Mouse (Mus musculus) regulatory T cell (primary cell): ENCODE measurements around the gene Ssbp3.

Experiments used
- in situ Hi-C: fragments of 300-600 bp; cut with MboI, MseI; formaldehyde crosslinking; loops from one replicate; pipeline ENCODE4 v1.15.1; 2025; ENCODE audit warnings: high pct_unique_total_duplicates

Ssbp3 gene

DNA sequence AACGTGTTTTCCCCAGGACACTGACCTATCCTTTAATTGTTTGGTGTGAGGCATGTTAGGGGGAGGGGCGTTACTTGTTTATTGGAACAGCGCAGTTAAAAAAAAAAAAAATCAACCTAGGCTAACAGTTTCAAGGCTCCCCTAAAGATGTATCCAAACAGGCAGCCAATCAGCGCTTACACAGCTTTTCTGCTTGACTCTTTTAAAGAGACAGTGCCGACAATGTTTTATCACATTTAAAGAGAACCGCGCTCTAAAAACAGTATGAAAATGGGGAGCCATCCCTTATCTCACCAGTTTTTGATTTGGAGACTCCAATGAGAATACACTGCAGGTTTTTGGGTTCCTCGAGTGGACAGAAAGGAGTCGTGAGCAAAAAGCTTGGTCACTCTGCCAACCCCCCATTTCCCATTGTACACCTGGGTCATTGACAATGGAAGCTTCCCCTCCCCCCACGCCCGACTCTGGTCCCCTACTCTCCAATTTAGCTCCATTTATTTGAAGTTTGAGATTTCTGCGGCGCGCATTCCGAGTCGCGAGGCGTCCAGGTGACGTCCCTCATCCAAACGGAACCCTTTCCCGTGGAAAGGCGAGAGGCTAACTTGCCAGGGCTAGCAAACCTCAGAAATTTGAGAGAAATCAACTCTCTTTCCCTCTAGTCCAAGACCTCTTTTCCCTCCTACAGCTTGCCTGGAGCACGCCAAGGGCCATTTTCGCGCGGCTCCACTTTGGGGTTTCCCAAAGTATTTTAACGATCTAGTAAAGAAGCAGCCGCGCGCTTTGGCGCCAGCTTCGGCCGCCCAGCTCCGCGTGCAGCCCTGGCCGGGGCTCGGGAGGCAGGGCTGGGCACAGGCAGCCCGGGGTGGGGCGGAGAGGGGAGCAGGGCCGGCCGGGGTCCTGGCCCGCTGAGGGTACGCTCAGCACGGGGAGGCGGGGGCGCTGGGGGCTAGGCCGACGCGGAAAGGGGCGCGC lies at the start of gene Ssbp3:
Gene Ssbp3, plus strand, starts transcription at position 501 of the 972 bp plus-strand sequence.
- in situ Hi-C loops = no loop called here

DNA sequence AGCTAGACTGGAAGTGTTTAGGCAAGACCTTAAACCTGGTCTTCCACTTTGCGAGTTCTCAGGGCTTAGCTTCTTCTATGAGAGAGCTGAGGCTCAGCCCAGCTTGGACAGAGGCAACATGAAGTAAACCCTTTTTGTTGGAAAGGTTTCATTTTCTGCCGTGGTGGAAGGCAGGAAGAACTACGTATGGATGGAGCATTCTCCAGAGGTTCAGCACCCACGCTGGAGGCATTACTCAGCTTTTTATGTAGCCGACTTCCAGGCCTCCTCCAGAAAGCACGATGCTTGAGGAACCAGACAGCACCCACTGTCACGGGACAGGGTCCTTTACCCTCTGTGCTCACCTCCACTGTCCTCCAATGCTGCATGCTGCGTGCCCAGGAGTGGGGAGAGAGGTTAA lies 48.6 kb upstream of the Ssbp3 start:
- in situ Hi-C loops = no loop called here

DNA sequence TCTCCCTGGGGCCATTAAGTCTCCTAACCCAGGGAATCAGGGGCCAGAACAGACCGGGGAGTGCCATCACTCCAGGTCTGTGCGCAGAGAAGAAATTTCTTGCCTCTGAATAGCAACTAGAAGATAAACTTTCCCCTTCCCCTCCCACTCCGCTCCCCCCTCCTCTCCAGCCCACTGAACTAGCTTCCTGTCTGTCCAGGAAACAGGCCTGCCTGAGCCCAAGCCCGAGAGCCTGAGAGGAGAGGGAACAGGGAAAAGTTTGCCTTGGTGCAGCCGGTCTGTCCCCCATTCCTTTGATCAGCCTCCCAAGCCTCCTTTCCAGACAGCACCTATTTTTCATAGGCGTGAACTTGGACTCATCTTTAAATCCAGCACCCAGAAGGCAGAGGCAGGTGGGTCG lies 48.2 kb upstream of the Ssbp3 start:
- in situ Hi-C loops = no loop called here

DNA sequence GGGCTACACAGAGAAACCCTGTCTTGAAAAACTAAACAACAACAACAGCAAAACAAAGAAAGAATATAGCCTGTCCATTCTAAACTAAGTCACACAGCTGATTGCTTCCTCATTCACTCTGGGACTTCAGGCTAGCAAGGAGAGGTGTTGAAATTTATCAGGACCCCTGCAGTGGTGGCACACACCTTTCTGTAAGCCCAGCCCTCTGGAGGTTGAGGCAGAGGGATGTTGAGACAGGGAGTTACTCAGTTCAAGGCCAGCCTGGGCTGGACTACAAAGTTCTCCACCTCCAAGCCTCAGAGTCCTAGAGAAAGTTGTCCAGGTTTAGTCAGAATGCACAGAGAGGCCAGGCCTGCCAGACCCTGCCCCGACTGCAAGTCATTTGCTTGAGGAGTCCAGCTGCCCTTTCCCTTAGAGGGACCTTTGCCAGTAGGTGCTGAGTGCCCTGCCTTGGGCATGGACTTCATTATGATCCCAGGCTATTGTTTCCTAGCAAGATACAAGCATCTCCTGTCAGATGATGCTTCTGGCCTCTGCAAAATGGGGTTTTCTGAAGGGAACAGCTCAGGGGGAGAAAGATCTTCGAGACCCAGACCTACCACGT lies 47.6 kb upstream of the Ssbp3 start:
- in situ Hi-C loops = no loop called here

DNA sequence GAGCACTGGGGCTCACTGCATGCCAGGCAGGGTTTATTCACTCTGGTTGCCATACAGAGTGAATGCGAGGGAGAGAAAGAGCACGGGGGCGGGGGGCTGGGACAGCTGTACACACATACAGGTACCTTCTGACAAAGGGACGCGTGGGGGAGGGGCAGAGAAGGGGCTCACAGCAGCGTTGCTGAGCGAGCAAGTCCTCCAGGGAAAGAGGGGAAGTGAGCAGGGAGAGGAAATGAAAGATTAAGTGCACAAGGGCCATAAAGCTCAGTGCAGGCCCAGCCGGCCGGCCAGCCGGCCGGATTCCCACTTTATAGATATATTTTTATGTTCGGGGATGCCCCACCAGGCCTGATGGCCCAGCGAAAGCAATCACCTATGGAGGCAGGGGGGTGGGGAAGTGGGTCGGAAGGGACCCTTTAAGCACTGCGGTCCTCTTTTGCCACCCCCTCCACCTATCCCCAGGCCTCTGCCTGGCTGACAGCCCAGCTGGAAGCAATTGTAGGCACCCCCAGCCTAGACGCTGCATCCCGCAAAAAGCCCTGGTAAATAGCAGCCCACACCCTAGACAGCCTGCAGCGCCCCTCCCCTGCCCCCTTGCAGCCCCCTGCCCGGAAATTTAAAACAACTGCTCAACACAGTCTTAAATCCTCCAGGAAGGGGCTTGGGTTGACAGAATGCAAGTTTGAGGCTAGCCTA lies 44.9 kb upstream of the Ssbp3 start:
- in situ Hi-C loops = no loop called here

DNA sequence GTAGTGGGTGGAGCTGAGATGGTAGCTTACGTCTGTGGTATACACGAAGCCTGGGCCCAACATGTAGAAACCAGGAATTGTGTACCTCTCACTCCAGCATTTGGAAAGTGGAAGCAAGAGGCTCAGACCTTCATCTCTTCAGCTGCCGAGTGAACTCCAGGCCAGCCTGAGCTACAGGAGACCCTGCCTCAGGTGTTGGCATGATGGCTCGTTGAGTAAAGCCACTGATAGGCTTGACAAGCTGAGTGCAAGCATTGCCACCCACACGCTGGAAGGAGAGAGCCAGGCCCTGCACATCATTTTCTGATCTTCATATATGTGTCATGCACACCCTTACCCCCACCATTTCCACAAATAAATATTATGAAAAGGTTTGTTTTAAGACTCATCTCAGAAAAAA lies 44.1 kb upstream of the Ssbp3 start:
- in situ Hi-C loops = no loop called here

DNA sequence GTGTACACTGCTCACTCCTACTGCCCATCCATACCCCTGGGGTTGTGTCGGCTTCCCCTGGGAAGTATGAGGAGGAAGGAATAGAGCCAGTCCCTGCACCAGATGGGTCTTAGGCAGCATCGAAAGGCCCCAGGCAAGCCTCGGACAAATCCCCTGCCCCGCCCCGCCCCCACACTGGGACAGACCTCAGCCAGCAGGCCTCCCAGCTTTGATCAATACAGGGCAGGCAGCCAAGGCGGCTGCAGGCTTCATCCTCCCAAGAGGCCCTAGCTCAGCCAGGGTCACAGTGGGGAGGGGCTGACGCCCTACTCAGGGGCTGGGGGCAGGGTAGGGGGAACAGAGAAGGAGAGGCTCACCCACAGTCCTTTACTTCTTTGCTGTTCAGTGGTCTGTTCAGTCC lies 43.7 kb upstream of the Ssbp3 start:
- in situ Hi-C loops = no loop called here

DNA sequence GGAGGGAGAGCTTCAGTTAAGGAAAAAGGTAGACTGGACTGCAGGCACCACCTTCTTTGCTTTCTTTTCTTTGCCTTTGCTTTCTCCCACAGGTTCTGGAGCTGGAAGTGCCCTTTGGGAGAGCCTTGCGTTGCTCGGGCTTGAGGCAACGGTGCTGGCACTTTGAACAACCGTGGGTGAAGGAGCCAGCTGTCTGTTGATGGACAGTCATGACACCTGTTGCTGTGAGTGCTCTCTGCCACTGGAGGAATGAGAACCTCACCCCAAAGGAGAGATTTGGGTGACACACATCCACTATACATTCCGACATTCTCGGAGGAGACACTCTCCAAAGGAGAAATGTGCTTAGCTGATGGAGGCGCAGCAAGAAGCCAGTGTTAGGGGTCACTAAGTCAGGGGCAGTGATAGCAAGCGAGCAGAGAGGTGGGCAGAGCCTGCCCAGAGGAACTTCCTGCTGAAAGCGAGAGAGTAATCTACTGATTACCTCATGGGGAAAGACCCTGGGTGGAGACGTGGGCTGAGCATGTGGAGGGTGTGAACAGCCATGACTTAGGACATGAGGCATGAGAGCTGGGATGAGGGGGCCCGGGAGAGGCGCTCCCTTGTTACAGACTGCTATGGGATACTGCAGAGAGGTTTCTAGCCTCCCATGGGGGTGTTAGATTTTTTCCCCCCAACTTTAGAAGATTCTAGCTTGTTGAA lies 41.6 kb upstream of the Ssbp3 start:
- in situ Hi-C loops = no loop called here

DNA sequence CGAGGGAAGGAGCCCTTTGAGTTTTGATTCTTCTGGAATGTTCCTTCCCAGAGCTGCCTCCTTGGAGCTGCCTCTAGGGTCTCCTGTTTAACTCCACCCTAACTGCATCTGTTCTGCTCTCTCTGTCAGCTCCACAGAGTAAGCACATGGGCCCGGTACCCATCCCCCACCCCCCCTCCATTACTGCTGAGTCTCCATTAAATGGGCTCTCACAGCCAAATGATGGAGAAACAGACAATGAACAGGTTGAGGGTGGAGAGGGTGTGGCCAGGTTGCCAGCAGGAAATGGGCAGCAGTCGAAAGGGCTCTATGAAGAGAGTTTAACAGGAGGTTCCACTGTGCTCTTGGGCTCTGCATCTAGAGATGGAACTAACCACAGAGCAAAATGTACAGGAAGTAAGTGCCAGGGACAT lies 41.0 kb upstream of the Ssbp3 start:
- in situ Hi-C loops = no loop called here

DNA sequence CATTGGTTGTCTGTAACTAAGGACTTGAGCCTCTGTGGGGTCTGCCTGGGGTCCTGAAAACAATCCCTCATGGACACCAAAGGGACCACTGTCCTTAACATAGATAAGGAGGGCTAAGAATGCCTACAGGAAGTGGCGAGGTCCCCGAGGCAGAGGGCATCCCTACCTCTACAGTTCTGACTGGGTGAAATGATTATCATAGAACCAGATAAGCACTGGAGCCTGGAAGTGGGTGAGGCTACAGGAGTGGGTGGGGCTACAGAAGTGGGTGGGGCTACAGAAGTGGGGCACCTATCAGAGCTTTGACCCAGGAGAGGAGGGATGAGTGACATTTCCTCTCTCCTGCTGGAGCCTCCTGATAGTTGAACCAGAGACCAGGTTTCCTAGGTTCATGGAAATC lies 39.9 kb upstream of the Ssbp3 start:
- in situ Hi-C loops = no loop called here

DNA sequence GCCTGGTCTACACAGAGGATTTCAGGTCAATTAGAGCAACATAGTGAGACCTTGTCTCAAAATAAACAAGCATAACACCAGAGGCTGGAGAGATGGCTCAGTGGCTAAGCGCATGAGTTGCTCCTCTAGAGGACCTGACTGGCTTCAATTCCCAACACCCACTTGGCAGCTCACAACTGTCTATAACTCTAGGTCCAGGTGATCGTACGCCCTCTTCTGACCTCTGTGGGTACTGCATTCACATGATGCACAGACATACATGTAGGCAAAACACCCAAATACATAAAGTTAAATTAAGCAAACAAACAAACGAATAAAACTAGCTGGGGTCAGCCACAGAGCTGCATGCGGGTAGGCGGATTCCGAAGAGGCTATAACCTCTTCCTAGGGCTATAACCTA lies 36.0 kb upstream of the Ssbp3 start:
- in situ Hi-C loops = no loop called here

DNA sequence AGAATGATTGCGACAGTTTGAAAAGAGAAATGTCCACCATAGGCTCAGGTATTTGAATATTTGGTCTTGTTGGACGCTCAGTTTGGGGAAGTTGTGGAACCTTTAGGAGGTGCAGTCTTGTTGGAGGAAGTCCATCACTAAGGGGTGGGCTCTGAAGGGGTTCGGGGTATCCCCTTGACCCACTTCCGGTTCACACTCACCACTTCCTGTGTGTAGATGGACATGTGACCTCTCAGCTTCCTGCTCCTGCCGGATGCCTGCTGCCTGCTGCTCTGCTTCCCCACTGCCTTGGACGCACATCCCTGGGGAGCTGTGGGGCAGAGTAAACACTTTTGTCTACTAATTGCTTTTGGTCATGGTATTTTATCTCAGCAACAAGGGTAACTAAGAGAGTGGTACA lies 29.4 kb upstream of the Ssbp3 start:
- in situ Hi-C loops = no loop called here

DNA sequence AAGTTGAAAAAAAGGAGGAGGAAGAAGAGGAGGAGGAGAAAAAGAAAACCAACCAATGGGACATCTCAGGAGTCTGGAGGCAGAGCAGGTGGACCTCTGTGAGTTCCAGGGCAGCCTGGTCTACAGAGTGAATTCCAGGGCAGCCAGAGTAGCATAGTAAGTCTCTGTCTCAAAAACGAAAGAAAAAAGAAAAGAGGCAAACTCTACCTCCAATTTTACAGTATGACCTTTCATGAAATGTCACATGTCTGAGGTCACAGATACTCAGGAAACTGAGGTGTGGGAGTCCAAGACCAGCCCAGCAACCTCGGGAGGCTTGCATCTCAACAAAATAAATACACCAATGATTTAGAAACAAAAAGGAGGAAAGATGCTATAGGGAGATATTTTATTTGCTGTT lies 27.4 kb upstream of the Ssbp3 start:
- in situ Hi-C loops = no loop called here

DNA sequence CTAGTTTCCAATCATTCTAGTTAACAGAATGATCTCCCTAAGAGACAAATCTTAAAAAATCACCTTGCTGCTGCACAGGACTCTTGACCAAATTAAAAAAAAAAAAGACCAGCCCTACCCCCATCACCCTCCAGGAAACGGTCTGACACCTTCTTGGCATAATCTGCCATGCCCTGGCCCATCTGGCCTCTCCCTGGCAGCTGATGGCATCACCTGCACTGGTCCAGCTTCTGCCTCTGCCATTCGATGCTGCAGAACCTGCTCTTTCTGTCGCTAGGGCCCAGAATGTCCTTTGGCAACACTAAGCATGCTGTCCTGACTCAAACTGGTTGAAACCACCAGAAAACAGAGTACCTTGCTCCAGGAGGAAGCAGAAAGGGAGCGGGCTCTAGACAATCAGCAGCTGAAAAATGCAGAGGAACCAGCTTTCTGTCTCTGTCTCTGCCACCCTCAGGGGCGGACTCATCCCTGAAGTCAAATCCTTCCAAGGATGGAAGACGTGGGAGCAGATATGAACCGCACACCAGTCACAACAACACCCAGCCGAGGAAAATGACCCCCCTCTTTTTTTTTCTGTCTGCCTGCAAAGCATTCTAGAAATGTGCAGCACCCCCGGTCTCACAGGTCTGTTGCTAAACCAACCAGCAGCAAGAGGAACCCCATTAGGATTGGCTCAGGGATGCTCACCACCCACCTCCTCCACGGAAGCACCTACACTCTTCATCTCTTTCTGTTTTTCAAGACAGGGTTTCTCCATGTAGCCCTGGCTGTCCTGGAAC lies 24.0 kb upstream of the Ssbp3 start:
- in situ Hi-C loops = no loop called here

DNA sequence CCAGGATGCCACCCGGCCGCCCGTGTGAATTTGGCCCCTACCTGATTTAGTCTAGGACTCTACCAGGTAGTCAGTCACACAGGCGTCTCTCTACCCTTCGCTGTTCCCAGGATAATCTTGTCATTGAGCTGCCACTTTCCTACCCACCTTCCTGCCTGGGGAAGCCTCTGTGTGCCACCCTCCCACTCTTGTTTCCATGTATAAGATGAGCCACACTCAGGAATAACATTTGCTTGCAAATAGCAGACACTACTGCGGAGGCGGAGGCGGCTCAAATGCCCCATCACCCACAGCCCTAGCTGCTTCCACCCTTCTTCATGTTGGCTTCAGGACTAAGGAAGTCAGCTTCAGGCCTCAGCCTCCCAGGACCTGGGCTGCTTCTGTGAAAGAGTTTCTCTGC lies 14.4 kb upstream of the Ssbp3 start:
- in situ Hi-C loops = no loop called here

DNA sequence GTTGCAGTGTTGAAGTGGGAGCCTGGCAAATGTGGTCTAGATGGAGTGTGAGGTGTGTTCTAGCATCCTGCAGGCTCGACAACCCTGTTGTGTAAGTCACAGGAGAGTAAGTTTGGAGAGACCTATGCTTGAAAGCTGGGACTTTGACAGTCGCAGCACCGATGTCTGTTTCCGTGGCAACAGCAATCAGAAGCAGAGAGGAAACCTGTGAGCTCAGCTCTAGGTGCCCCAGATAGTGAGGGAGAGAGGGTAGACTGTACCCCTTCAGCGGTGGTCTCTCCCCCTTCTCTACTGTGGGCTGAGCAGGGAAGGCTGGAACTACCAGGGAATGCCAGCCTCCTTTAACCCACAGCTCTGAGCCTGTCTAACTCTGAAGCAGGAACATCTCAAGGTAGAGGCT lies 11.6 kb upstream of the Ssbp3 start:
- in situ Hi-C loops = no loop called here

DNA sequence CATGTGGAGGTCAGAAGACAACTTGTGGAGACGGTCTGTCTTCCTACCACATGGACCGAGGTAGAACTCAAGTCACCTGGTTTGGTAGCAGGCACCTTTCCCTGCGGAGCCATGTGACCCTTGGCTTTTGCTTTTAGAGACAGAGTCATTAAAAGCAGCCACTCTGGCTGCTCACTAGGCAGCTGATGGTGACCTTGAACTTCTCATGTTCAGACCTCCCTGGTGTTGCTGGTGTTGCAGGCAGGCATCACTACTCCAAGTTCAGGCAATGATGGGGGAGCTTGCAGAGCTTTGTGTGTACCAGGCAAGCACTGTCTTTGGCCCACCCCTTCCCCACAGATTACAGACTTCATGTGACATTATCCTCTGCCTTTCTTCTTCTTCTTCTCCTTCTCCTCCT lies 11.0 kb upstream of the Ssbp3 start:
- in situ Hi-C loops = no loop called here

DNA sequence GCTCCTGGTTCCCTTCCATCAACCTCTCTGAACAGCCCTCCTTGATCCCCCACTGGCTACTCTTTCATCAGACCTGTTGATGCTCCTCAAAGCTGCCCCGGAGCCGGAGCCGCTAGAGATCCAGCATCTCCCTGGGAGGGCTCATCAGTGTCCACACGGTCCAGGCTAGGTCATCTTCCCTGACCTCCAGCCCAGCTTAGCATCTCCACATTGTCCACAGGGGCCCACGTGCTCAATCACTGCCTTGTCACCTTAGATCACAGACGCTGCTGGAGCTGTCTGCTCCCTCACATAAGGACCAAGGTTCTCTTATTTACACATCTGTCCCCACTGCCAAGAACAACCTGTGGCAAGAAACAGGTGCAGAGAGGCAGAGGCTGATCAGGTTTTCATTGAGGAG lies 9.8 kb upstream of the Ssbp3 start:
- in situ Hi-C loops = loop anchor here (5.0 kb wide), 1 partner anchor 53 kb away; no protein-coding TSS in a partner anchor

DNA sequence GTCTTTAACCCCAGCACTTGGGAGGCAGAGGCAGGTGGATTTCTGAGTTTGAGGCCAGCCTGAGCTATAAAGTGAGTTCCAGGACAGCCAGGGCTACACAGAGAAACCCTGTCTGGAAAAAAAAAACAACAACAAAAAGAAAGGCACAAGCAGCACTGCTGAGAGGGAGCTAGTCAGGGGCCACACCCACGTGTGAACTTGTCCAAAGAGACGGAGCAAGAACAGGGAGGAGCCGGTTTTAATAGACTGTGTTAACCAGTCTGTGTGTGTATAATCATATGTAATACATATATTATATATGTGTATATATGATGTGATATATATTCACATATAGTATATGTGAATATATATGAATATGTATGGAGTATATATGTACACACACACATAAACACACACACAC lies 8.9 kb upstream of the Ssbp3 start:
- in situ Hi-C loops = loop anchor here (5.0 kb wide), 1 partner anchor 54 kb away; no protein-coding TSS in a partner anchor

DNA sequence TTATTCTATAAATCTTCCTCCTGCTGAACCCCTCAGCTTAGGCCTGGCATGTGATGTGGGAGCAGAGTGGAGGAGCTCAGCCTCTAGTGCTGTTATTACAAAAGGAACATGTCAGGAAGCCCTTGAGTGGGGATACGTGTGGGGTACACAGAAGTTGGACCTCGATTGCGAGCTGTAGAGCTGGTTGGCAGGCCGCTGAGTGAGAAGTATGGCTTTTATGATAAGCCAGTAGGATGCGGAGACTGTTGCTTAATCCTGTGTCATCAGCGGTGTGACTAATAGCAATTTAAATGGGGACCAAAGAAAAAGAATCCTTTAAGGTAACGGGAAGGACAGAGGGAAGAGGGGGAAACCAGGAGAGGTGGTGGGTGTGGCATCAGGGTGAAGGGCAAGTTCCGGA lies 8.3 kb upstream of the Ssbp3 start:
- in situ Hi-C loops = loop anchor here (5.0 kb wide), 1 partner anchor 55 kb away; no protein-coding TSS in a partner anchor

DNA sequence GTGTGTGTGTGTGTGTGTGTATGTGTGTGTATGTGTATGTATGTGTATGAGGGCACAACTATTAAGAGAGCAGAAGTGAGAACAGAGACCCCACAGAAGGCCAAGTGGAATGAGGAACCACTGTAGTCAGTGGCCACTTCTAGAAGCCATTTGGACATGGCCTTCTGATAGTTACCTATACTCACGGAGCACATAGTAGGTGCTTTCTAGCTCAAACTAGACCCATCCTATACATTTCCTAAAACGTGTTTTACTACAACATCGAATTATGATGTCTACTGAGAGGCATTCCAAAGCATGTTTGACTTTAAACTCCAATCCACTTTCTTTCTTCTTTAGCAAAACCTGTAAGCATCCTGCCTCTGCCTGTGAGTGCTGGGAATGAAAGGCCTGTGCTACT lies 4.6 kb upstream of the Ssbp3 start:
- in situ Hi-C loops = no loop called here
